Mouse (Mus musculus) cerebellum, adult 2 months (tissue): ENCODE measurements around the gene Cckar. TPM values are rescaled to one million over a fixed set of nuclear protein-coding genes. Genes with fewer than 3 reads are reported as not detected.

Source experiments
- DNase-seq, 2 experiments: peaks; one replicate each; pipeline ENCODE4 v3.0.0; 2021
- H3K27ac ChIP-seq: fragments of 200-500 bp; 2 replicates; pipeline ENCODE4 v1.5.1; 2012; ENCODE audit warnings: low read length, control low read depth, inconsistent platforms; ENCODE audit not compliant: insufficient read depth
- H3K27me3 ChIP-seq: fragments of 200-500 bp; 2 replicates; pipeline ENCODE4 v1.6.1; 2012; ENCODE audit warnings: inconsistent platforms, mild to moderate bottlenecking, low read length, moderate library complexity; ENCODE audit not compliant: control insufficient read depth, insufficient read depth
- H3K4me1 ChIP-seq: fragments of 200-500 bp; 2 replicates; pipeline ENCODE4 v1.6.1; 2011; ENCODE audit warnings: low read length; ENCODE audit not compliant: control insufficient read depth, insufficient read depth
- H3K4me3 ChIP-seq: fragments of 200-500 bp; replicated peaks from 2 replicates; pipeline ENCODE3; 2011; ENCODE audit warnings: mild to moderate bottlenecking, low read depth, low read length, control low read depth; ENCODE audit not compliant: insufficient read depth
- CTCF ChIP-seq: fragments of 200-500 bp; IDR thresholded peaks from 2 replicates; pipeline ENCODE4 v1.5.1; 2011; ENCODE audit warnings: low read depth, mild to moderate bottlenecking, control low read depth, low read length, moderate library complexity, borderline replicate concordance; ENCODE audit not compliant: insufficient read depth
- POLR2A ChIP-seq: fragments of 200-500 bp; IDR thresholded peaks from 2 replicates; pipeline ENCODE4 v1.6.1; 2011; ENCODE audit warnings: low read length, control low read depth, borderline replicate concordance; ENCODE audit not compliant: insufficient read depth
- WGBS: fragments of 180-500 bp; shearing (Covaris S2); methylation state at CpG from one replicate; pipeline ENCODE4 v1.1.7; 2018; 5-methylcytosine and 5-hydroxymethylcytosine counted together
- polyA plus RNA-seq: library from polyadenylated mRNA; depleted of rRNA; stranded (reverse); fragments of >200 nt; gene quantifications from 2 replicates; pipeline ENCODE4 v1.2.3, GENCODE M21; 2012; rRNA removed

Cckar gene
- 0.46 and 0.49 TPM in 2 replicates for polyA plus RNA-seq

- no peak within 1 kb of the TSS for H3K4me3 ChIP-seq
- H3K27me3 ChIP-seq: no peaks in the 10 kb centered on the region
- no peaks in the 10 kb centered on the region for H3K4me1 ChIP-seq
- 34% methylated on average over 11 of the region's 11 CpGs for WGBS
- no peak for DNase-seq
- H3K27ac ChIP-seq: no peak within 1 kb of the TSS
- no peak for TF ChIP-seq CTCF
- no peak for TF ChIP-seq POLR2A
Observed at GRCm38 (mm10) chr5:53707235-53708177, at the start of gene Cckar. Gene Cckar (minus strand): TSS chr5:53707705.

GRCm38 (mm10) chr5:53744061-53744460, 36.6 kb upstream of the Cckar start:
- no peak overlapping the region for H3K27ac ChIP-seq
- no peaks in the 10 kb centered on the region for H3K4me1 ChIP-seq
- 74% methylated on average over 2 of the region's 2 CpGs for WGBS
- TF ChIP-seq POLR2A: no peak
- TF ChIP-seq CTCF: no peak
- DNase-seq: no peak
- H3K27me3 ChIP-seq: no peaks in the 10 kb centered on the region
- no peak overlapping the region for H3K4me3 ChIP-seq

- no peak overlapping the region for H3K4me3 ChIP-seq
- TF ChIP-seq POLR2A: no peak
- no peak for TF ChIP-seq CTCF
- WGBS: 66% methylated on average over 10 of the region's 10 CpGs
- H3K4me1 ChIP-seq: no peaks in the 10 kb centered on the region
- H3K27me3 ChIP-seq: no peaks in the 10 kb centered on the region
- no peak for DNase-seq
- no peak overlapping the region for H3K27ac ChIP-seq
Observed at GRCm38 (mm10) chr5:53732933-53733332, 25.4 kb upstream of the Cckar start.

GRCm38 (mm10) chr5:53727606-53728005, 20.1 kb upstream of the Cckar start:
- WGBS: 71% methylated on average over 3 of the region's 3 CpGs

GRCm38 (mm10) chr5:53726011-53726410, 18.5 kb upstream of the Cckar start:
- H3K4me1 ChIP-seq: no peaks in the 10 kb centered on the region
- 82% methylated on average over 5 of the region's 5 CpGs for WGBS
- no peaks in the 10 kb centered on the region for H3K27me3 ChIP-seq
- no peak overlapping the region for H3K4me3 ChIP-seq
- H3K27ac ChIP-seq: no peak overlapping the region
- TF ChIP-seq POLR2A (no peak), CTCF (no peak)
- DNase-seq: no peak

More at GRCm38 (mm10) chr5:53727606-53728005, 20.1 kb upstream of the Cckar start:
- Histone ChIP-seq H3K27me3 (no peaks in the 10 kb centered on the region), H3K4me1 (no peaks in the 10 kb centered on the region), H3K4me3 (no peak overlapping the region), H3K27ac (no peak overlapping the region)
- no peak for DNase-seq
- TF ChIP-seq CTCF: no peak
- TF ChIP-seq POLR2A: no peak

GRCm38 (mm10) chr5:53716462-53716861, 9.0 kb upstream of the Cckar start:
- Histone ChIP-seq H3K27ac (no peak overlapping the region), H3K4me1 (no peaks in the 10 kb centered on the region), H3K4me3 (no peak overlapping the region), H3K27me3 (no peaks in the 10 kb centered on the region)
- WGBS: 67% methylated on average over 5 of the region's 5 CpGs
- no peak for DNase-seq
- no peak for TF ChIP-seq POLR2A
- TF ChIP-seq CTCF: no peak

- H3K27ac ChIP-seq: no peak overlapping the region
- 58% methylated on average over 9 of the region's 9 CpGs for WGBS
- H3K27me3 ChIP-seq: no peaks in the 10 kb centered on the region
- H3K4me1 ChIP-seq: no peaks in the 10 kb centered on the region
- DNase-seq: no peak
- H3K4me3 ChIP-seq: no peak overlapping the region
- no peak for TF ChIP-seq POLR2A
- no peak for TF ChIP-seq CTCF
Observed at GRCm38 (mm10) chr5:53711277-53711676, 3.8 kb upstream of the Cckar start.

GRCm38 (mm10) chr5:53708191-53708590, 686 bp upstream of the Cckar start:
- WGBS: 45% methylated on average over 4 of the region's 4 CpGs
- Histone ChIP-seq H3K4me3 (no peak overlapping the region), H3K27ac (no peak overlapping the region), H3K4me1 (no peaks in the 10 kb centered on the region), H3K27me3 (no peaks in the 10 kb centered on the region)
- TF ChIP-seq CTCF: no peak
- TF ChIP-seq POLR2A: no peak
- DNase-seq: no peak
